Mouse (Mus musculus): Measurements from ENCODE around the gene Celf5.

DNA sequence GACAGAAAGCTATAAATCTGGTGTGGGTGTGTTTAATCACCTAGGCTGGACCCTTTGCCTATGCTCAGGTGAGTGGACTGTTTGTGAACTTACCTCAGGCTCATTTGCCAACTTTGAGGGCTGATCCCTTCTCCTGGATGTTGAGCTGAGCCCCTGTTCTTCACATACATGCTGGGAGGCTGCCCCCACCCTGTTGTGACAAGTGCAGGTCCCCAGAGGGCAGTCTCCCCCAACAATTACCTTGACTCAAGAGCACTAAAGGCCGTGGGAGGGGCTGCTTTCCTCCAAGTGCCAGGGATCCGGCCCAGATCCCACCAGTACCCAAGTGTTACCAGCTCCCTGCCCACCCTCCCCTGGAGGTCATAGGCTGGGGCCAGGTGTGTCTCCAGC lies 2.5 kb upstream of the Celf5 start:
- no peak for TF ChIP-seq CTCF (conservative IDR thresholded peaks at IDR 0.05; ENCODE audit: insufficient read depth, insufficient read length, low read depth, low read length)
- no peak for TF ChIP-seq POLR2A (IDR thresholded peaks at IDR 0.05; ENCODE audit: low read depth, low read length)
